Mouse (Mus musculus): ENCODE data around the gene Cux1.

GRCm38 (mm10) chr5:136499316-136499715 lies 68.0 kb downstream of the Cux1 start:
- no peak for TF ChIP-seq POLR2A (IDR thresholded peaks at IDR 0.05; ENCODE audit: extremely low read depth, insufficient read depth, low read length)
- no peak for TF ChIP-seq CTCF (IDR thresholded peaks at IDR 0.05; ENCODE audit: extremely low read depth, insufficient read depth, low read length)
